Mouse (Mus musculus) kidney, adult 2 months (tissue): Measurements from ENCODE around the gene Slit2.

ENCODE experiments used
- CTCF ChIP-seq: fragments of 200-500 bp; conservative IDR thresholded peaks from 2 replicates; pipeline ENCODE4 v1.5.1; 2011; ENCODE audit warnings: low read depth, mild to moderate bottlenecking, control low read depth, low read length, moderate library complexity, mixed read lengths; ENCODE audit not compliant: insufficient read depth, insufficient read length
- POLR2A ChIP-seq: fragments of 200-500 bp; IDR thresholded peaks from one replicate; pipeline ENCODE4 v1.6.1; 2011; ENCODE audit warnings: low read depth, low read length, control low read depth

DNA sequence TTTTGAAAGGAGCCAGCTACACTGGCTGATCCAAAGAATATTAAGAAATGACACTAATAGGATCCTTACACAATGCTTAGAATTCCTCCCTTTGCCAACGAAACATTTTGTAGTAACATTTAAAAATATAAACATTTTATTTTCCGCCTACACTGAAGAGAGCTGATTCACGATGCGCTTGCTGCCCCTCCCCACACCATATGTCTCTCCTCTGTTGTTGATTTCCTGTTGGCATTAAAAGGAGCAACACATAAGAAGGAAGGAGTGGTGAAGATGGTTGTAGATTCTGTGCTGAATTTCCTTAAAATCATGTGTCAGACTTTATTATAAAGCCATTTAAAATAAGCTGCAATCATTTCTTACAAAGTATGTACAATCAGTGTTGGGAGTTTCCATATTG, 147.0 kb downstream of the Slit2 start:
- no peak for TF ChIP-seq CTCF
- TF ChIP-seq POLR2A: no peak
